Mouse (Mus musculus): Measurements from ENCODE around the gene Mt1. TPM values are rescaled to one million over a fixed set of nuclear protein-coding genes. Genes with fewer than 3 reads are reported as not detected.

Gene Mt1
- total RNA-seq, 2 experiments from 2014 or later: 501 to 574 TPM

- no peak for DNase-seq (ENCODE audit: low spot score in 2 of 2)
- intact Hi-C loops (cut with DNase I): loop anchor here (10.0 kb wide), 1 partner anchor 218 kb away; no protein-coding TSS in a partner anchor
These were observed 14.0 kb downstream of the Mt1 start for GRCm38 (mm10) chr8:94192926-94193325.

DNA sequence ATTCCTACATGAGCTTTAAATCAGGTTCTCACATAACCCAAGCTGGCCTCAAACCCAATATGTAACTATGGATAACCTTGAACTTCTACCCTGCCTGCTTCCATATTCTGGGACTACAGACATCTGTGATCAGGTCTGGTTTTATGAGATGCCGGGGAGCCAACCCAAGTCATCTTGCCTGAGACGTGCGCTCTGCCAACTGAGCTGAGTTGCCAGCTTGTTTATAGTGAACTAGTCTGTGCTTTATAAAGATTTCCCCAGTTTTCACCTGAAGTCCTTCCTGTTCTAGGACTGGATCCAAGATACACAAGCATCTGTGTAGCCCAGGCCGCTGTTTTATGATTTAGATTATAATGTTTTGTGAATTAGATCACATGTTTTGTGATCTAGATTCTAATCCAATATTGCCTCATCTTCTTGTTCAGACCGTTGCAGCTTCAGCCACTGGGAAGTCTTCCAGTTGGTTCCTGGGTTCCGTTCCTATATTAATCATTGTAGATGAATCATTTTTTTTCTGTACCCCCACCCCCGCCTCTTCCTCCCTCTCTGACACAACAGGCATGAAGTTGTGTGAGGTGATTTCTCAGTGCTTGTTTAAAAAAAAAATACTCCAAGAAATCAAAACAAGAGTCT, 15.8 kb downstream of the Mt1 start:
- peak in 1 of 2 experiments; percentile 60 for DNase-seq (ENCODE audit: low spot score in 2 of 2)
- intact Hi-C loops (cut with DNase I): loop anchor here (5.0 to 10.0 kb wide), 2 partner anchors 92 to 220 kb away; no protein-coding TSS in a partner anchor

DNA sequence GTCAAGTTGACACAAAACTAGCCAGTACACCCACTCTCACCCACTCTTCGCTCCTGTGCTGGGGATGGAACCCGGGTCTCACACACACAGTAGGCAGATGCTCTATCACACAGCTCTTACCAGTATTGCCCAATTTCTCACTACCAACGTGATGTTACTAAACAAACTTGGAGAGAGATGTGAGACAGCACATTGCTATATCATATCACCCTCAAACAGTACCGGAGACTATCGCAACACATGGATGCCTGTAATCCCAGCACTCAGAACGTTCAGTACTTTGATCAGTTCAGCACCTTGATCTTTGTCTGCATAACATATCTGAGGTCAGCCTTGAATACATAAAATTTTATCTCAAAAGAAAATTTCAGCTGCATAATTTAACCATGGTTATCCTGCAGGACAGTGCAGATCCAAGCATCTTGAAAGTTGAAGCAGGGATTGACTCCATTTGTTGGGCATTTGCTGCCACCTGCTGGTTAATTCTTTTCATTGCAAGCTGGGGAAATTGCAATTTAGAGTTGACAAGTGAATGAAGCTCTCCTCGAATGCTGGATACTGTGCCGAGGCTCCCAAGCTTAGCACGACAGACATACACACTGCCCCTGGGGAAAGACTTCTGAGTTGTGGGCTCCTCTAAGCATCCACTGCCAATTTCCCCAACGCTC, 20.5 kb downstream of the Mt1 start:
- peak; percentile 66 to 87 for DNase-seq (ENCODE audit: low spot score in 2 of 2)
- intact Hi-C loops (cut with DNase I): loop anchor here (1.0 to 10.0 kb wide), 3 partner anchors 32 to 225 kb away; no protein-coding TSS in a partner anchor

DNA sequence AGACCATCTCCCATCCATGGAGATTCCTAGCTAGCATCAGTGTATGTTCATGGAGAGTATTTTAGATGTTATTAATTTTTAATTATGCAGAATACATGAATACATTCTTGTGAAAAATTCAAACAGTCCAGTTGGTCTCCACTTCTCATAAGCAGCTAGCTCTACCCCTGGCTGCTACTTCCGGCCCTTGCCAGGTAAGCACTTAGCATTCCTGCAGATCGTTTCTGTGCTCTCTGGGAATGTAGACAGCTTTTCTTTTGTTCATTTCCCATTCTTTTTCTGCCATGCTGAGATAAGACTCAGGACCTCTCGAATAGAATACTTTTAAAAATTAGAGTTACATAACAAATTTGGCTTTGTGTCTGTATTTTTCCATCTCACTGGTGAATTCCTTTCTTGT, 25.2 kb downstream of the Mt1 start:
- DNase-seq (ENCODE audit: low spot score in 2 of 2): no peak
- intact Hi-C loops (cut with DNase I): loop anchor here (10.0 kb wide), 1 partner anchor 609 kb away; no protein-coding TSS in a partner anchor

GRCm38 (mm10) chr8:94205736-94206135, 26.9 kb downstream of the Mt1 start:
- intact Hi-C loops (cut with DNase I): loop anchor here (10.0 kb wide), 1 partner anchor 611 kb away; no protein-coding TSS in a partner anchor
- peak in 1 of 2 experiments; percentile 51 for DNase-seq (ENCODE audit: low spot score in 2 of 2)

DNA sequence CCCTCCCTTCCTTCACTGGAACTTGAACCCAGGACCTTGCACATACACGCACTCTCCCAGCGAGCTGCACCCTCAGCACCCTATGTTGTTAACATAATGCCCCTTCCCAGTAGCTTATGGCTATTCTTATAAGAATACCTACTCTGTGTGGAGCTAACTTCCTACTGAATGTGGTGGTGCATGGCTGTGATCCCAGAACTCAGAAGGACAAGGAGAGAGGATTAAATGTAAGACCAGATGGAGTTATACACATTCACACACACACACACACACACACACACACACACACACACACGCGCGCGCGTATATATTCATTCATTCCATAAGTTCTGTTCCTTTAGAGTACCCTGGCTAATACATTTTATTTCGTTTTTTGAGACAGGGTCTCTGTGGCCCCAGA, 27.4 kb downstream of the Mt1 start:
- DNase-seq (ENCODE audit: low spot score in 2 of 2): peak in 1 of 2 experiments; percentile 74
- intact Hi-C loops (cut with DNase I): loop anchor here (10.0 kb wide), 1 partner anchor 611 kb away; no protein-coding TSS in a partner anchor

DNA sequence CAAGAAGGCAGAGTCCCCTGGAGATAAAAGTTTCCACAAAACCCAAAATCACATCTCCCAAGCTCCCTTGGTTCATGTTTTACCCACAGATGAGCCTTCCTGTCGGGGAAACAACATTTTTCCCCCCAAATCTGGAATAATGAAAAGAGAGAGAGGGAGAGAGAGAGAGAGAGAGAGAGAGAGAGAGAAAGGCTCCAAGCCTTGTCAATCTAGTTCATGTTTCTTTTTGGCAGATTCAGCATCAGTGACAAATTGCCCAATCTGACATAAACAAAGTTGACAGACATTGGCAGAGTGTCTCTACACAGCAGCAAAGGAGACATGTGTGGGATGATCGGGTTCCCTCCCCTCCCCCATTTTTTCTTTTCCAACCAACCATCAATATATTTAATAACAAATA, 28.6 kb downstream of the Mt1 start:
- DNase-seq (ENCODE audit: low spot score in 2 of 2): no peak
- intact Hi-C loops (cut with DNase I): loop anchor here (10.0 kb wide), 1 partner anchor 613 kb away; no protein-coding TSS in a partner anchor

DNA sequence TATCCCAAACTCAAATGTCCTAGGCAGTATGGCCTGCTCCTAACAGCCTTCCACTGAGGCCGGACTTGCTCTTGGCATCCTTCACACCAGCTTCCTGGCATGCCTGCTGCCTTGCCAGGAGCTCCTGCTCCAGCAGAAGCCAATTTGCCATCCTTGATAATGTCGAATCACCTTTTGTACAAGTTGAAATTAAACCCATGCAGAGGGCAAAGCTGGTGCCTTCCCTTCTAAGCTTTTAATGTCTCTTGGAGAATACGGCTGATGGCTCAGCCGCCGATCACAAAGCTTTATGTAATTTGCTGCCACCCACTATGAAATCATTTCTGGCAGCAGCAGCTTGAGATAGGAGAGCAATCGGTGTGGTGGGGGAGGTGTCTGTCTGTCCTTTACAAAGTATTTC, 30.8 kb downstream of the Mt1 start:
- peak; percentile 65 to 87 for DNase-seq (ENCODE audit: low spot score in 2 of 2)
- intact Hi-C loops (cut with DNase I): loop anchor here (2.0 to 10.0 kb wide), 2 partner anchors 59 to 615 kb away; no protein-coding TSS in a partner anchor

- DNase-seq (ENCODE audit: low spot score in 2 of 2): peak in 1 of 2 experiments; percentile 82
- intact Hi-C loops (cut with DNase I): loop anchor here (2.0 kb wide), 1 partner anchor 59 kb away; no protein-coding TSS in a partner anchor
These were observed 31.3 kb downstream of the Mt1 start for GRCm38 (mm10) chr8:94210225-94210624.

- intact Hi-C loops (cut with DNase I): no loop called here
- DNase-seq (ENCODE audit: low spot score in 2 of 2): no peak
These were observed 34.9 kb downstream of the Mt1 start for GRCm38 (mm10) chr8:94213819-94214218.

DNA sequence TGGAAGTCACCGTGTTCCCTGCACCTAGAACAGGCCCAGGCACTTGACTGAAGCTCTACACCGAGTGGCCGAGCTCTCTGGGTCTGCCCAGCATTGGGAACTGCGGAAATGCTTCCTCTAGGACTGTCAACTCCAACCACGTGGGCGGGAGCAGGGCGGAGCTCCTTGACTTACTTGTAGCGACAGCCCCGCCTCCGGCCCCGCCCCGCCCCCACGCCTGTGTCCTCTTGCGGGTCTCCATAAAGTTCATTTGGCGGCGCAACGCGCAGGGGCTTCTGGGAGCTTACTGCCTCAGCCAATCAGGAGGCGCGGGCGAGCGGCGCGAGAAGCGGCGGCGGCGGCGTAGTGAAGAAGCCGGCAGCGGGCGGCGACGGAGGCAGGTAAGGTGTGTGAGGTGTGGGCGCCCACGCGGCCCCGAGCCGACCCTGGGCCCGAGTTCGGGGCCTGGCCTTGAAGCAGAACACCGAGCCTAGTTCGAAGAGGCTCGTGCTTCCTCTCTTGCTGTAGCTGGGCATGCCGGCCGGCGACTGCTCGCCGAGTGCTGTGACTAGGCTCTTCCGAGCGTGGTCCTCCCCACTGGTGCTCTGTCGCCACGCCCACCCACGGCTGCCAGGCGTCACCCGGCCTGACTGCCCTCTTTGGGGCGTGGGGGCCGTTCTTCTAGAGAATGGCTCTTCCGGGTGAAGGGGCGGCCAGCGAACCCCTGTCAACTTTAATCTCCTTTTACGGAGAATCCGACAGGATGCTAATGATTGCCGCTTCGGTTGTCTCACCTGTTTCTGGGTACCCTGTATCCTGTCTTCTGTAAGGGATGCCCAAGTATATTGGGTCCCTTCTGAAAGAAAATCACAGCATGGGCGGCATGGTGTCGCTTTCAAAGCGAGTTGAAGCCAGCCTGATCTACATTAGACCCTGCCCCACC, 35.6 kb downstream of the Mt1 start, which contains the start of gene Nup93:
Gene Nup93, plus strand, starts transcription at position 313 of the 922 bp plus-strand sequence.
- DNase-seq (ENCODE audit: low spot score in 2 of 2): peak; percentile 97 to 99
- intact Hi-C loops (cut with DNase I): no loop called here

GRCm38 (mm10) chr8:94227381-94227939, 48.6 kb downstream of the Mt1 start:
- intact Hi-C loops (cut with DNase I): loop anchor here (5.0 kb wide), 1 partner anchor 40 kb away; no protein-coding TSS in a partner anchor
- DNase-seq (ENCODE audit: low spot score in 2 of 2): peak; percentile 38 to 63

Other genes starting within 250 kb of the Mt1 start
- 100 to 1,000 TPM; 114 to 115 TPM for gene Amfr, start 166.2 kb upstream of the Mt1 start, total RNA-seq (2021)
- gene Nudt21, start 142.1 kb upstream of the Mt1 start, total RNA-seq (2021): 10 to 100 TPM; 47.4 to 52.3 TPM
- 10 to 100 TPM; 86.6 to 96.8 TPM for gene Ogfod1, start 141.9 kb upstream of the Mt1 start, total RNA-seq (2021)
- gene Bbs2, start 80.2 kb upstream of the Mt1 start, total RNA-seq (2021): 10 to 100 TPM; 24.4 to 31.5 TPM
- gene Mt4, start 41.9 kb upstream of the Mt1 start, total RNA-seq (2021): not detected
- 100 to 1,000 TPM; 827 to 906 TPM for gene Mt3, start 26.5 kb upstream of the Mt1 start, total RNA-seq (2021)
- gene Mt2, start 6.4 kb upstream of the Mt1 start, total RNA-seq (2021): 100 to 1,000 TPM; 386 to 457 TPM
- gene Nup93, start 35.5 kb downstream of the Mt1 start, total RNA-seq (2021): 10 to 100 TPM; 40.7 to 62.8 TPM
- under 1 TPM; 0.27 to 0.41 TPM for gene Slc12a3, start 150.1 kb downstream of the Mt1 start, total RNA-seq (2021)
- gene Herpud1, start 207.4 kb downstream of the Mt1 start, total RNA-seq (2021): 10 to 100 TPM; 58.1 to 61.1 TPM